Mouse (Mus musculus) thymus, postnatal 0 days (tissue): ENCODE data around the gene Errfi1. TPM values are rescaled to one million over a fixed set of nuclear protein-coding genes. Genes with fewer than 3 reads are reported as not detected.
"Not testable (repeated sequence)": the region's sequence is repeated elsewhere in the genome, so short reads cannot be mapped to it uniquely, and the experiment has no call there.

ENCODE experiments used
- DNase-seq: peaks from one replicate; pipeline ENCODE4 v3.0.0-alpha.2; 2015; ENCODE audit warnings: low spot score
- polyA plus RNA-seq: library from polyadenylated mRNA; unstranded; fragments of >200 nt; fragmentation: Nextera tagmentation; extraction: Ambion mirVana; gene quantifications from 2 replicates; pipeline ENCODE4 v1.2.1, GENCODE M21; 2015

Gene Errfi1
- polyA plus RNA-seq, 1 experiment from 2014 or later: 16.7 TPM

DNA sequence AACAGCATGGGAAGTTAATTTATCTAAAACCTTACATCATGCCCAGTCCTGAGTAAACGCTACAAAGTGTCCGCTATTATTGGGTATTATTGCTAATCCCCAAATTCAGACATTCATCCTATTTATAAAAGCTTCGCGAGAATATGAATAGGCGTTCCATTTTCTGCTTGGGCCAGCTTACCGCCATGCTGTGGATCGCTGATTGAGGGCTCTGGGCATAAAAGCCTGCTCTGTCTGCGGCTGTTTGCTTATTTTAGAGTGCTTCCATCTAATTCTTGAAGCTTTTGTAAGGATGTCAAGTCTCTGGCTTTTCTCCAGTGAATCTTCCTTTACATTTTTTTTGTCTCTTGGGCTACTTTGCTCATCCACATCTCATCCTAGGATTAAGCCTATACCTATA, 7.4 kb upstream of the Errfi1 start:
- no peak for DNase-seq

DNA sequence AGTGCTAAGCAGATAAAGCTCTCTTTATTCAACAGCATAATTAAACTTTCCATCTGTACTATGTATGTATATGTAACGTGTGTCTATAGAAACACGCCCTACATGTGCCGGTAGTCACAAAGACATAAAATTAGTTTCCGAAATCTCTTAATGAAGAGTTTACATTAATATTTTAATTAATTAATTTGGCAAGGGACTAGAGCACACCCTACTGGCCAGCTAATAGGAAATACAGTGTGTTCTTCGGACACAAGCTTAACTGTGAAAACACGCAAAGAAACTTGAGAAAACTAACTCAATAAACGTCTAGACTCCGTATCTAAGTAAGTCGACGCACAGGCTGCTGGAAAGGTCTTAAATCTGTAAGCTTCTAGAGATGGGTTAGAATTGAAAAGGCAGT, 3.8 kb upstream of the Errfi1 start:
- no peak for DNase-seq

DNA sequence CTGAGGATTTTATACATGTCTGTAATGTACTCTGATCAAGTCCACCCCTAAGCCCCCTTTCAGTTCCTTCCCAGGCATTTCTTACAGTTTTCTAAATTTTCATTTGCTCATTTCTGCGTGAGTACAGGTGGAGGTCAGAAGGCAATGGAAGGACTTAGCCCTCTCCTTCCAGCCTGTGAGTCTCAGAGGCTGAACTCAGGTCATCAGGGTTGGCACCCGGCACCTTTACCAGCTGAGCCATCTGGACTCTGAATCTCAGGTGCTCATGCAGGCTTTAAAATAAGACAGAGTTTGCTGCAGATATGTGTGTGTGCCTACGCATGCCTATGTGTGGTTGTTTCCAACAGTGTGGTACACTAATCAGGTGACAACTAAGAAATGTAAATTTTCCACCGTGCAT, 2.8 kb upstream of the Errfi1 start:
- no peak for DNase-seq

DNA sequence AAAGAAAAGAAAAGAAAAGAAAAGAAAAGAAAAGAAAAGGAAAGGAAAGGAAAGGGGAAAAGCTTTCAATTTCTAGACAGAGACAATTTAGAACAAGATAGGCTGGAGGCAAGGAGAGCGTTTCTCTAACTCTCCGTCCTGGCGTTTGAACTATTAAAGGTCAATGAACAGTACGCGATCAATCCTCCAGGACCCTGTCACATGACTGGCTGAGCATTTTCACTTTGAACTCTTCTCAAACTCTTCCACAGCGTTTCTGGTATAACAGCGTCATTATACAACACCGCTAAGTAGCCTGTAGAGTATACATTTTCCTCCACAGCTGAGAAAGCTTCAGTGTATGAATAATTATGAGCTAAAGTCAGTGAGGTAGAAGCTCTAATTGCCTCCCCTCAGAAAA, 1.7 kb upstream of the Errfi1 start:
- DNase-seq: no peak

DNA sequence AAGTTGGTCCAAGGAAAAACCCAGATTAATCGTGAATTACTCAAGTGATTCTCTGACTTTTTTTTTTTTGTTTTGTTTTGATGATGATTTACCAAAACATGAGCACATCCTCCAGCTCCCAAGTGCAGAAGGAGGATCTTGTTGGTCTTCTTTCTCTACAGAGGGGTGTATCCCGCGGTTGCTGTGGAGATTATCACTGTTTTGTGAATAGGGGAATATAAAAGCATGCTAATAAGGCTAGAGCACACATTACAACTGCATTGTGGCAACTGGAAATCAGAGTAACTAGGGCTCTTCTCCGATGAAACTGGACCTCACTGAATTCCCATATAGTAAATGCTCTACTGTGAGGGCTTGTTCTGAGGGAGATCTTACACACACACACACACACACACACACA, 1.2 kb upstream of the Errfi1 start:
- no peak for DNase-seq

GRCm38 (mm10) chr4:150854839-150855246, 1.1 kb downstream of the Errfi1 start:
- peak; percentile 97 for DNase-seq

GRCm38 (mm10) chr4:150855346-150855745, 1.6 kb downstream of the Errfi1 start:
- no peak for DNase-seq

DNA sequence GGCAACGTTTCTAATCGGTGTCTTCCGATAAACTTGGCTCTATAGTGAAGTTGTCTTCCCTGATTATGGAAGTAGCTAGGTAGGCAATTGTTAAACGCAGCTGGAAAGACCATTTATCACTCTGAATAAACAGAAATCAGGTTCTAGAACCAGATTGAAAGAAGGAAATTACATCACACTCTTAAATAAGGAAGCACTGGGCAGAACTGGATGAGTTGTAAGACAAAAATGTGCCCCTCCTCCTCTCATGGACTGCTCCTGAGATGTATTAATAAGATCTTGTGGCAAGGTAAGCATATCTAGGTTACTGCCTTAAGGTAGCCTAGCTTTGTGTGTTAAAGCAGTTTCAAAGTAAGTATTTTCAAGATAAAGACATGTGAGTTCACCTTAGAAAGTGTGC, 6.8 kb downstream of the Errfi1 start:
- no peak for DNase-seq

- DNase-seq: no peak
Measured at GRCm38 (mm10) chr4:150861161-150861560, 7.4 kb downstream of the Errfi1 start.

DNA sequence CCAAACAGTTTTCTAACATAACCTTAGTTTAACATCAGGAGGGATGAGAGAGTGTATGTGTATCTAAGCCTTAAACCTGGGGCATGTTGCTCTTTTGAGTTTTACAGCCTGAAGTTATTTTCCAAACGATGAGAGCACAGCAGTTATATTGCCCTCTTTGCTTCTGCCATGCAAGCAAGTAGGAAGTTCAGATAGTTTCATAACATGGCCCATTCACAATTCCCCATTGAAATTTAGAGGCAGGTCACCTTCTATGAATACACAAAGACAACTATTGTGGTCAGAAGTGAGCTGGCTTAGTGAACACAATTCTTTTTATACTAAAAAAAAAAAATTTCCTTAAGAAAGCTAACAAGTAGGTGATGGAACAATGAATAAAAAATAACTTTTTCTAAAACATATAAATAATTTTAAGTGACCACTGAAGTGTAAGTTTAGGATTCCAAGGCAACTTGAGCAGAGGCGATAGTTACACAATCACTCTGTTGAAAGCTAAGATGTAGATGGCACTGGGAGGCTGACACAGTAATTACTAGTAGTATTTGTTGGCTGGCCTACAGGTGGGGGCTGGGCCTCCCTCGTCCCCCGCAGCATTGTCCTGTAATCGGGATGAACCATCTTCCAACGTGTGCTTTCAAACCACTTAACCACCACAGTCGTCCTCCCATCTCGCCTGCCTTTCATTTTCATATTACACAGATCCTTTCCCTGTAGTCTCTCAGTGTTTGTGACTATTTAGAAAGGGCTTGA, 9.1 kb downstream of the Errfi1 start:
- DNase-seq: no peak

DNA sequence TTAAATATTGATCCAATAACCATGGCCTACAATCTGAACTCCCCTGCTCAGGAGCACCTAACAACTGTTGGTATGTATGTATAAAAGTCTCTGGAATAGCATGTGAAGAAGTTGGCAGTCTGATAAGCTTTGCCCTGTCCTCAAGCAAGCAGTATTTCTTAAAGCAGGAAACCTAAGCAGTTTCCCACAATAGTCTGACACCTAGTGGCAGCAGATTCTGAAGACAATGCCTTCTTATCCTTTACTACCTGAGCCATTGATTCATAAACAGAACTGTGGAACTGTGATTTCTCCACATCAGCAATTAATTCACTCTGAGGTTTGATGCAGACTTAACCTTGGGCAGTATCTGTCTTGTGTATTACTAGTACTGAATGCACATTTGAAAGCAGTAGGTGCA, 11.7 kb downstream of the Errfi1 start:
- DNase-seq: peak; percentile 61

DNA sequence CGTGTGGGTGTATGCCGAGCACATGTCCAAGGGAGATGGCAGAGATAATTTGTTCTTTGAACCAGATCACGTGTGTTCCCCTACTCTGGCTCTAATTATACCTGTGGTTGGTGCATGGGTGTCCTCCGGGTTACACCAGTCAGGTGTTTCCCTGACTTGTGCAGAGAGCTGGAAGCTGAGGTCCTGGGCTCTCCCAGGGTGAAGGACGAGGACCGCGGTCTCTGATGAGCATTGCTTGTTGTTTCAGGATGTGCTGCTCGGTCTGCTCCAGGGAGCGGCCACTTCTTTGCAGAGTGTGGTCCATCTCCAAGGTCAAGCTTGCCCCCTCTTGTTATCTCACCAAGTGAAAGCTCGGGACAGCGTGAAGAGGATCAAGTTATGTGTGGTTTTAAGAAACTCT, 12.3 kb downstream of the Errfi1 start:
- no peak for DNase-seq

- DNase-seq: no peak
Measured at GRCm38 (mm10) chr4:150866494-150866893, 12.8 kb downstream of the Errfi1 start.

DNA sequence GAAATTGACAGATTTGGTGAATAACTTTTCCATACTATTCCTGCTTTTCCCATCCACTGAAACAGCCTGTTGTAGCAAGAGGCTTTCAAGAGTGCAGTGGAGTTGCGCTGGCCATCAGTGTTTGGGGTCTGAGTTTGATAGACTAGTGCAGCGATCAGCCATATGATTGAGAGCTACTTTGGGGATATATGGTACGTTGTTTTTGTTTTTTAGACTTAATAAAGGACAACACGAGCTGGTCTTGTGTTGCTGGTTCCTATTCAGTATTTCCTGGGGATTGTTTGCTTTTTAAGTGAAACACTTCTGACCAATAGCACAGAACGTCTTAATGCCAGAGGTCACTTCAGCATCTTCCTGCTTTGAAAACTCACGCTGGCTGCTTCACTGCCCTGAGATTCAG, 14.4 kb downstream of the Errfi1 start:
- DNase-seq: no peak

- DNase-seq: no peak
Measured at GRCm38 (mm10) chr4:150868859-150869258, 15.1 kb downstream of the Errfi1 start.

- DNase-seq: no peak
Measured at GRCm38 (mm10) chr4:150869276-150870197, 15.8 kb downstream of the Errfi1 start.

DNA sequence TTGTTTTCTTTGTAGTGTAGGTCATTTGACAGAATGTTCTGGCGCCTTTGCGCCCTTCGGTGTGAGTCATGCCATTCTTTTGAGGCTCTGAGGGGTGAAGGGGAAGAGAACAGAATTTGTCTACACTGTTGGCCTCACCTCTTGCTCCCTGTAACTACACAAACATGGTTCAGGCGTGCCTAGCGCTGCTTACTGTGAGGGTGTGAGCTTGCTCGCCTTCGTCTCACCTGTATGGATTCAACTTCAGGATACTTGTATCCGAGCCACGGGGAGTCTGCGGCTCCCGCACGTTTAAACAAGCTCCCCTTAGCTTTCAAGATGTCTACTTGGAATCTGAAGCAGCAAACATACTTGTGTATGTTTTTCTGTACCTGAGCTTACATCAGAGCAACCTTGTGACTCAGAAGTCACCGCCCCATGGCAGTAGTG, 17.3 kb downstream of the Errfi1 start:
- no peak for DNase-seq

GRCm38 (mm10) chr4:150871392-150872138, 17.8 kb downstream of the Errfi1 start:
- DNase-seq: no peak

- DNase-seq: no peak
Measured at GRCm38 (mm10) chr4:150872139-150872651, 18.5 kb downstream of the Errfi1 start.

DNA sequence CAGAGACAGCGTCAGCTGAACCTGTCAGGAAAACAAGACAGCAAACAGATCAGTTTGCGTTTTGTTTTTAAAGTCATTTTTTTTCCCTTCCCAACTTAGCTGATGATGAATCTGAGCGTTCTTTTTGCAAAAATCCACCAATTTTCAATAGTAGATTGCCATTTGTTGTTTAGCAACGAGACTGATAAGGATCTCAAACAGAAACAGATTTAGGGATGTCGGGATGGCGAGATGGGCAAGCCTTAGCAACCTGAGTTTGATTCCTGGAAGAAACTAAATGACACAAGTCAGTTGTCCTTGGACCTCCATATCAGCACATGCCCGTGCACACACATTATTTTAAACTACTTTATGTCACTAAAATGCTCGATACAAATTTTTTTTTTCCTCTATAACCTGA, 19.0 kb downstream of the Errfi1 start:
- no peak for DNase-seq

GRCm38 (mm10) chr4:150874416-150874815, 20.7 kb downstream of the Errfi1 start:
- not testable (repeated sequence) for DNase-seq

GRCm38 (mm10) chr4:150875393-150875792, 21.7 kb downstream of the Errfi1 start:
- DNase-seq: no peak
